Mouse (Mus musculus) kidney, postnatal 0 days (tissue): ENCODE results near the gene Sox4. TPM values are rescaled to one million over a fixed set of nuclear protein-coding genes. Genes with fewer than 3 reads are reported as not detected.

Experiments
- ATAC-seq: fragments of 200-750 bp; cut with Nextera tagmentation; replicated peaks from 2 replicates; pipeline ENCODE4 v1.8.0; 2017; ENCODE audit warnings: low read depth, moderate number of reproducible peaks, moderate TSS enrichment, moderate library complexity; ENCODE audit not compliant: low FRiP score
- DNase-seq: peaks from one replicate; pipeline ENCODE4 v3.0.0-alpha.2; 2016; ENCODE audit warnings: low spot score
- H3K27ac ChIP-seq: fragments of 300-500 bp; sonication (generic); 2 replicates; pipeline ENCODE4 v1.5.1; 2014; ENCODE audit warnings: mild to moderate bottlenecking
- H3K27me3 ChIP-seq: fragments of 300-500 bp; sonication (generic); 2 replicates; pipeline ENCODE4 v1.6.1; 2014; ENCODE audit warnings: low read length, mixed read lengths; ENCODE audit not compliant: insufficient read depth
- H3K36me3 ChIP-seq: fragments of 300-500 bp; sonication (generic); 2 replicates; pipeline ENCODE4 v1.6.1; 2014; ENCODE audit warnings: low read length, mixed read lengths; ENCODE audit not compliant: insufficient read depth
- H3K4me1 ChIP-seq: fragments of 300-500 bp; sonication (generic); replicated peaks from 2 replicates; pipeline ENCODE4 v1.6.1; 2014; ENCODE audit warnings: antibody characterized with exemption, low read length, mixed read lengths; ENCODE audit not compliant: insufficient read depth
- H3K4me2 ChIP-seq: fragments of 300-500 bp; sonication (generic); 2 replicates; pipeline ENCODE4 v1.6.1; 2014; ENCODE audit warnings: mild to moderate bottlenecking, low read length, moderate library complexity, mixed read lengths
- H3K4me3 ChIP-seq: fragments of 300-500 bp; sonication (generic); replicated peaks from 2 replicates; pipeline ENCODE4 v1.5.1; 2014; ENCODE audit warnings: low read depth, low read length
- H3K9ac ChIP-seq: fragments of 300-500 bp; sonication (generic); 2 replicates; pipeline ENCODE4 v1.6.1; 2014; ENCODE audit warnings: low read depth, low read length
- H3K9me3 ChIP-seq: fragments of 300-500 bp; sonication (generic); replicated peaks from 2 replicates; pipeline ENCODE4 v1.6.1; 2016; ENCODE audit warnings: low read length, inconsistent platforms, mixed read lengths
- CTCF ChIP-seq: IDR thresholded peaks from 2 replicates; pipeline ENCODE4 v1.5.1; 2016; ENCODE audit warnings: antibody characterized with exemption, low read depth, mild to moderate bottlenecking, moderate library complexity
- WGBS: fragments of 180-500 bp; shearing (Covaris S2); extraction: QIAGEN DNeasy Blood & Tissue Kit; methylation state at CpG from one replicate; pipeline ENCODE4 v1.1.7; 2014; 5-methylcytosine and 5-hydroxymethylcytosine counted together
- polyA plus RNA-seq: library from polyadenylated mRNA; unstranded; fragments of >200 nt; fragmentation: Nextera tagmentation; extraction: Ambion mirVana; gene quantifications from 2 replicates; pipeline ENCODE4 v1.2.1, GENCODE M21; 2015

Gene Sox4
- polyA plus RNA-seq = 51.8 and 60.9 TPM in 2 replicates

GRCm38 (mm10) chr13:28953581-28953991 is at the start of gene Sox4:
Sox4 (minus strand) TSS chr13:28953713.
- no peaks in the 10 kb centered on the region for H3K4me1 ChIP-seq
- peak within 1 kb of the TSS; percentile 72 for H3K4me2 ChIP-seq
- no peaks in the 10 kb centered on the region for H3K27me3 ChIP-seq
- H3K27ac ChIP-seq = peak within 1 kb of the TSS; percentile 96
- WGBS = under 1% methylated on average over 19 of the region's 19 CpGs
- H3K36me3 ChIP-seq = no peaks in the 10 kb centered on the region
- H3K9me3 ChIP-seq = no peaks in the 10 kb centered on the region
- peak; percentile 100 for DNase-seq
- peak within 1 kb of the TSS; percentile 90 for H3K4me3 ChIP-seq
- no peak for TF ChIP-seq CTCF
- peak; percentile 81 for ATAC-seq
- H3K9ac ChIP-seq = peak within 1 kb of the TSS; percentile 89

- no peak overlapping the region for H3K4me2 ChIP-seq
- ATAC-seq = no peak
These were observed 38.6 kb upstream of the Sox4 start for GRCm38 (mm10) chr13:28991899-28992664.

GRCm38 (mm10) chr13:28988751-28989703 is 35.5 kb upstream of the Sox4 start:
- Histone ChIP-seq H3K27ac (peak overlapping the region; percentile 19; the same call in 1 of the 2 replicates), H3K4me1 (peaks cover 11% of the 10 kb centered on the region; the same call in 1 of the 2 replicates), H3K9me3 (no peaks in the 10 kb centered on the region), H3K36me3 (no peaks in the 10 kb centered on the region), H3K4me3 (no peak overlapping the region), H3K9ac (no peak overlapping the region), H3K4me2 (no peak overlapping the region), H3K27me3 (no peaks in the 10 kb centered on the region)
- WGBS = 29% methylated on average over 16 of the region's 16 CpGs
- ATAC-seq (peak; percentile 52; the same call in 1 of the 2 replicates), DNase-seq (peak; percentile 58)
- no peak for TF ChIP-seq CTCF

More at GRCm38 (mm10) chr13:28991899-28992664, 38.6 kb upstream of the Sox4 start:
- H3K4me3 ChIP-seq = no peak overlapping the region
- peak; percentile 26 for DNase-seq
- no peak for TF ChIP-seq CTCF
- WGBS = 36% methylated on average over 7 of the region's 7 CpGs
- H3K27me3 ChIP-seq = no peaks in the 10 kb centered on the region
- peaks cover 11% of the 10 kb centered on the region; the same call in 1 of the 2 replicates for H3K4me1 ChIP-seq
- no peaks in the 10 kb centered on the region for H3K9me3 ChIP-seq
- H3K36me3 ChIP-seq = no peaks in the 10 kb centered on the region
- H3K27ac ChIP-seq = no peak overlapping the region
- no peak overlapping the region for H3K9ac ChIP-seq

GRCm38 (mm10) chr13:28980681-28981080 is 27.2 kb upstream of the Sox4 start:
- 53% methylated on average over 4 of the region's 4 CpGs for WGBS
- Histone ChIP-seq H3K9me3 (no peaks in the 10 kb centered on the region), H3K4me2 (no peak overlapping the region), H3K9ac (no peak overlapping the region), H3K4me1 (no peaks in the 10 kb centered on the region), H3K27ac (no peak overlapping the region), H3K36me3 (no peaks in the 10 kb centered on the region), H3K27me3 (no peaks in the 10 kb centered on the region), H3K4me3 (no peak overlapping the region)
- TF ChIP-seq CTCF = no peak
- DNase-seq (no peak), ATAC-seq (no peak)

GRCm38 (mm10) chr13:28975011-28975410 is 21.5 kb upstream of the Sox4 start:
- H3K4me1 ChIP-seq = no peaks in the 10 kb centered on the region
- ATAC-seq (no peak), DNase-seq (no peak)
- no peak overlapping the region for H3K9ac ChIP-seq
- WGBS = 92% methylated on average over 4 of the region's 4 CpGs
- H3K9me3 ChIP-seq = no peaks in the 10 kb centered on the region
- H3K4me2 ChIP-seq = no peak overlapping the region
- no peak overlapping the region for H3K27ac ChIP-seq
- no peaks in the 10 kb centered on the region for H3K27me3 ChIP-seq
- TF ChIP-seq CTCF = no peak
- H3K36me3 ChIP-seq = no peaks in the 10 kb centered on the region
- no peak overlapping the region for H3K4me3 ChIP-seq

- no peak overlapping the region for H3K9ac ChIP-seq
- H3K4me1 ChIP-seq = no peaks in the 10 kb centered on the region
- no peak overlapping the region for H3K27ac ChIP-seq
- TF ChIP-seq CTCF = no peak
- ATAC-seq = no peak
- no peak overlapping the region for H3K4me3 ChIP-seq
- H3K36me3 ChIP-seq = no peaks in the 10 kb centered on the region
- no peaks in the 10 kb centered on the region for H3K27me3 ChIP-seq
- no peaks in the 10 kb centered on the region for H3K9me3 ChIP-seq
- DNase-seq = no peak
- WGBS = 71% methylated on average over 5 of the region's 5 CpGs
- H3K4me2 ChIP-seq = no peak overlapping the region
These were observed 21.1 kb upstream of the Sox4 start for GRCm38 (mm10) chr13:28974597-28974996.
